Mouse (Mus musculus) frontal cortex, adult (tissue): ENCODE data around the gene Mccc1.
A peak's percentile ranks its signal among the peaks of the same experiment; 100 is the strongest.

Source experiments
- ATAC-seq: cut with Nextera tagmentation; 2 replicates; pipeline ENCODE4 v1.9.2; 2017; ENCODE audit warnings: mild to moderate bottlenecking, moderate library complexity, mixed read lengths; ENCODE audit not compliant: low TSS enrichment

The Mccc1 gene

GRCm38 (mm10) chr3:35964928-35965327 is 35.5 kb downstream of the Mccc1 start:
- no peak for ATAC-seq

GRCm38 (mm10) chr3:35963921-35964320 is 36.6 kb downstream of the Mccc1 start:
- no peak for ATAC-seq

- no peak for ATAC-seq
These were observed 37.1 kb downstream of the Mccc1 start for GRCm38 (mm10) chr3:35963401-35963800.

GRCm38 (mm10) chr3:35962967-35963366 is 37.5 kb downstream of the Mccc1 start:
- no peak for ATAC-seq

GRCm38 (mm10) chr3:35957230-35957629 is 43.2 kb downstream of the Mccc1 start:
- no peak for ATAC-seq

- ATAC-seq = peak; percentile 50
These were observed 45.4 kb downstream of the Mccc1 start for GRCm38 (mm10) chr3:35954901-35955575.

GRCm38 (mm10) chr3:35953816-35954215 is 46.7 kb downstream of the Mccc1 start:
- no peak for ATAC-seq

GRCm38 (mm10) chr3:35953184-35953583 is 47.3 kb downstream of the Mccc1 start:
- ATAC-seq = no peak

- ATAC-seq = no peak
These were observed 52.3 kb downstream of the Mccc1 start for GRCm38 (mm10) chr3:35948197-35948596.

- no peak for ATAC-seq
These were observed 59.9 kb downstream of the Mccc1 start for GRCm38 (mm10) chr3:35940520-35941135.

- ATAC-seq = no peak
These were observed 60.4 kb downstream of the Mccc1 start for GRCm38 (mm10) chr3:35940047-35940446.

GRCm38 (mm10) chr3:35937345-35937744 is 63.1 kb downstream of the Mccc1 start, which contains the start of gene Dcun1d1:
TSS of gene Dcun1d1 (minus strand) at chr3:35937445.
- no peak for ATAC-seq

- ATAC-seq = 0 out of 2 replicates have a peak, but pooled peaks have one; percentile 24
These were observed 67.1 kb downstream of the Mccc1 start for GRCm38 (mm10) chr3:35933405-35933777.

- ATAC-seq = peak; percentile 93
These were observed 67.6 kb downstream of the Mccc1 start for GRCm38 (mm10) chr3:35932735-35933404.

- peak; percentile 74 for ATAC-seq
These were observed 68.4 kb downstream of the Mccc1 start for GRCm38 (mm10) chr3:35931896-35932727.

GRCm38 (mm10) chr3:35931359-35931758 is 69.1 kb downstream of the Mccc1 start:
- ATAC-seq = no peak

GRCm38 (mm10) chr3:35929831-35930230 is 70.6 kb downstream of the Mccc1 start:
- no peak for ATAC-seq

- peak; percentile 42 for ATAC-seq
These were observed 71.1 kb downstream of the Mccc1 start for GRCm38 (mm10) chr3:35929406-35929805.

- ATAC-seq = no peak
These were observed 74.6 kb downstream of the Mccc1 start for GRCm38 (mm10) chr3:35925852-35926251.

GRCm38 (mm10) chr3:35924007-35924406 is 76.5 kb downstream of the Mccc1 start:
- no peak for ATAC-seq

GRCm38 (mm10) chr3:35923495-35923894 is 77.0 kb downstream of the Mccc1 start:
- no peak for ATAC-seq

- ATAC-seq = no peak
These were observed 78.0 kb downstream of the Mccc1 start for GRCm38 (mm10) chr3:35922522-35922921.
